Mouse (Mus musculus): ENCODE results near the gene Hcn2. TPM values are rescaled to one million over a fixed set of nuclear protein-coding genes. Genes with fewer than 3 reads are reported as not detected.

The Hcn2 gene
- total and polyA plus RNA-seq, 3 experiments = 0.21 to 2.2 (median 0.44) TPM

GRCm38 (mm10) chr10:79726090-79726489 is 9.7 kb downstream of the Hcn2 start (continued):
- TF ChIP-seq USF2 (conservative IDR thresholded peaks at IDR 0.05; ENCODE audit: low read depth, low read length) = no peak
- no peak for TF ChIP-seq UBTF (IDR thresholded peaks at IDR 0.05; ENCODE audit: low read depth, low read length)
- no peak for TF ChIP-seq ZC3H11A (IDR thresholded peaks at IDR 0.05; ENCODE audit: low read depth, low read length)

- Histone ChIP-seq H3K9ac (ENCODE audit: insufficient read depth, low read depth) (no peak overlapping the region), H3K79me2 (replicated peaks; ENCODE audit: control insufficient read depth, extremely low read depth, insufficient read depth, poor library complexity, severe bottlenecking) (no peaks in the 10 kb centered on the region), H3K27ac (ENCODE audit: insufficient read depth, low read depth) (no peak overlapping the region), H3K36me3 (replicated peaks in 1 of 2; ENCODE audit: control insufficient read depth in 1 of 2, insufficient read depth in 1 of 2, low read length in 1 of 2) (peaks cover 4 to 15% of the 10 kb centered on the region in 2 experiments), H3K27me3 (replicated peaks) (peaks cover 16% of the 10 kb centered on the region), H3K4me2 (ENCODE audit: insufficient read depth, low read depth, poor library complexity, severe bottlenecking) (no peak overlapping the region), H3K4me1 (ENCODE audit: control insufficient read depth in 1 of 2, insufficient read depth in 2 of 2) (peaks cover 7 to 8% of the 10 kb centered on the region in 2 experiments), H3K4me3 (replicated peaks in 1 of 3; ENCODE audit: low read depth in 2 of 3, low read length in 2 of 3, poor library complexity in 1 of 3) (no peak overlapping the region), H3K9me3 (replicated peaks; ENCODE audit: low read length) (peaks cover 6% of the 10 kb centered on the region)
- dilution Hi-C loops (cut with MboI; ENCODE audit: extremely low pct_ligation_motif_present, extremely low pct_unique_long_range_greater_than_20kb, low sequenced_read_pairs) (no loop called here), in situ Hi-C loops (cut with MboI; ENCODE audit: low pct_ligation_motif_present, low pct_unique_long_range_greater_than_20kb, low sequenced_read_pairs) (no loop called here)
- TF ChIP-seq E2F4 (IDR thresholded peaks at IDR 0.05; ENCODE audit: insufficient replicate concordance, low read depth, low read length) = no peak
- TF ChIP-seq MYC (IDR thresholded peaks at IDR 0.05; ENCODE audit: low read depth, low read length) = no peak
- TF ChIP-seq NELFE (IDR thresholded peaks at IDR 0.05; ENCODE audit: low read depth, low read length) = no peak
- TF ChIP-seq KAT2A (IDR thresholded peaks at IDR 0.05; ENCODE audit: insufficient replicate concordance, low read length) = no peak
- DNase-seq (ENCODE audit: extremely low read depth) = no peak
Measured at GRCm38 (mm10) chr10:79728323-79729249, 12.2 kb downstream of the Hcn2 start.

GRCm38 (mm10) chr10:79729357-79729965 is 13.0 kb downstream of the Hcn2 start:
- in situ Hi-C loops (cut with MboI; ENCODE audit: low pct_ligation_motif_present, low pct_unique_long_range_greater_than_20kb, low sequenced_read_pairs) (no loop called here), dilution Hi-C loops (cut with MboI; ENCODE audit: extremely low pct_ligation_motif_present, extremely low pct_unique_long_range_greater_than_20kb, low sequenced_read_pairs) (no loop called here)

More at GRCm38 (mm10) chr10:79729357-79729965, 13.0 kb downstream of the Hcn2 start:
- Histone ChIP-seq H3K9me3 (replicated peaks; ENCODE audit: low read length) (peaks cover 8% of the 10 kb centered on the region), H3K27me3 (replicated peaks) (peaks cover 8% of the 10 kb centered on the region), H3K79me2 (replicated peaks; ENCODE audit: control insufficient read depth, extremely low read depth, insufficient read depth, poor library complexity, severe bottlenecking) (no peaks in the 10 kb centered on the region), H3K4me3 (replicated peaks in 1 of 3; ENCODE audit: low read depth in 2 of 3, low read length in 2 of 3, poor library complexity in 1 of 3) (no peak overlapping the region), H3K4me1 (ENCODE audit: control insufficient read depth in 1 of 2, insufficient read depth in 2 of 2) (peaks cover 7 to 8% of the 10 kb centered on the region in 2 experiments), H3K4me2 (ENCODE audit: insufficient read depth, low read depth, poor library complexity, severe bottlenecking) (no peak overlapping the region), H3K27ac (ENCODE audit: insufficient read depth, low read depth) (no peak overlapping the region), H3K36me3 (replicated peaks in 1 of 2; ENCODE audit: control insufficient read depth in 1 of 2, insufficient read depth in 1 of 2, low read length in 1 of 2) (peaks cover 13 to 24% of the 10 kb centered on the region in 2 experiments), H3K9ac (ENCODE audit: insufficient read depth, low read depth) (no peak overlapping the region)
- no peak for DNase-seq (ENCODE audit: extremely low read depth)
- TF ChIP-seq JUND (conservative IDR thresholded peaks at IDR 0.05; ENCODE audit: low read depth, low read length) = no peak
- no peak for TF ChIP-seq MEF2A (IDR thresholded peaks at IDR 0.05; ENCODE audit: borderline replicate concordance, low read depth, low read length)
- no peak for TF ChIP-seq CHD2 (IDR thresholded peaks at IDR 0.05; ENCODE audit: low read length)
- no peak for TF ChIP-seq POLR2AphosphoS2 (IDR thresholded peaks at IDR 0.05; ENCODE audit: low read depth, low read length)

Data from CH12.LX (cell line).